In the genomic region with DNA sequence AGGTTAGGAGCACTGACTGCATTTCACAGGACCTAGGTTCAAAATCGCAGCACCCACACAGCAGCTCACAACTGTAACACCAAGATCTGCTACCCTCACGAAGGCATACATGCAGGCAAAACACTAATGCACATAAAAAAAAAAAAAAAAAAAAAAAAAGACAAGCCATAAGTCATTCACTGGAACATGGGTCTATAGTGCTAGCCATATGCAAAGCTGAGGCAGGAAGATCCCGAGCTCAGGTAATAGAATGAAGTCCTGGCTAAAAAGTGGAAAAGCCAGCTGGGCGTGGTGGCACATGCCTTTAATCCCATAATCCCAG, we compare ENCODE assay signal across 12 mouse cellular contexts. TPM values are rescaled to one million over a fixed set of nuclear protein-coding genes. Genes with fewer than 3 reads are reported as not detected.
A peak's percentile ranks its signal among the peaks of the same experiment; 100 is the strongest.
DNase-seq lines count a peak whose midpoint lies in the region; ATAC-seq and TF ChIP-seq lines count a peak whose summit lies in the region.
"Had no signal": no experiment of that assay in that cellular context is flagged by ENCODE, and none has a peak within 500 bp of the region (broad histone marks: within the 10 kb centered on the region; RNA-seq: fewer than 3 reads in every experiment).

No protein-coding gene starts in this region.

- no peaks in the 10 kb centered on the region for H3K9me3 ChIP-seq in heart, embryonic 12.5 days (replicated peaks)
- no peaks in the 10 kb centered on the region for H3K9me3 ChIP-seq in heart, embryonic 11.5 days (replicated peaks; ENCODE audit: control insufficient read depth, low read length)
- H3K9me3 ChIP-seq in liver, embryonic 12.5 days (replicated peaks): no peaks in the 10 kb centered on the region

- no peak for TF ChIP-seq CTCF in liver, adult 2 months (IDR thresholded peaks at IDR 0.05; ENCODE audit: low read depth, low read length)
- no peak for TF ChIP-seq CTCF in bone marrow macrophage, adult 2 months (IDR thresholded peaks at IDR 0.05; ENCODE audit: low read depth, low read length)

- TF ChIP-seq POLR2A in liver, adult 2 months (IDR thresholded peaks at IDR 0.05; ENCODE audit: extremely low read depth, insufficient read depth, low read length): no peak
- TF ChIP-seq POLR2A in bone marrow macrophage, adult 2 months (IDR thresholded peaks at IDR 0.05; ENCODE audit: borderline replicate concordance, low read depth, low read length): no peak

- H3K4me2 ChIP-seq in heart, embryonic 12.5 days: peak overlapping the region; percentile 86; the same call in 1 of the 2 replicates
- H3K4me2 ChIP-seq in heart, embryonic 11.5 days: no peak overlapping the region
- H3K4me2 ChIP-seq in liver, embryonic 12.5 days: peak overlapping the region; percentile 66; the same call in 1 of the 2 replicates

- peaks cover 42% of the 10 kb centered on the region for H3K4me1 ChIP-seq in heart, embryonic 12.5 days (replicated peaks)
- H3K4me1 ChIP-seq in heart, embryonic 11.5 days (ENCODE audit: control insufficient read depth, insufficient read depth, low read length): peaks cover 29% of the 10 kb centered on the region
- H3K4me1 ChIP-seq in liver, adult 2 months (ENCODE audit: control insufficient read depth, insufficient read depth, low read length): peaks cover 30% of the 10 kb centered on the region
- H3K4me1 ChIP-seq in bone marrow macrophage, adult 2 months (ENCODE audit: control insufficient read depth, insufficient read depth, low read length): peaks cover 29% of the 10 kb centered on the region
- peaks cover 84% of the 10 kb centered on the region for H3K4me1 ChIP-seq in liver, embryonic 12.5 days

- 0 out of 2 replicates have a peak overlapping the region, but pooled peaks have one; percentile 61 for H3K27ac ChIP-seq in heart, embryonic 12.5 days (ENCODE audit: poor library complexity, severe bottlenecking)
- no peak overlapping the region for H3K27ac ChIP-seq in heart, embryonic 11.5 days (ENCODE audit: low read depth, low read length)
- peak overlapping the region; percentile 80 for H3K27ac ChIP-seq in liver, adult 2 months (replicated peaks; ENCODE audit: insufficient read depth, low read depth, low read length)
- peak overlapping the region; percentile 96 for H3K27ac ChIP-seq in bone marrow macrophage, adult 2 months (ENCODE audit: insufficient read depth, low read depth, low read length)
- peak overlapping the region; percentile 89 for H3K27ac ChIP-seq in liver, embryonic 12.5 days

- ATAC-seq in heart, embryonic 12.5 days (ENCODE audit: insufficient number of reproducible peaks, low FRiP score): no peak
- ATAC-seq in heart, embryonic 11.5 days (replicated peaks; ENCODE audit: insufficient number of reproducible peaks, low FRiP score, low TSS enrichment): no peak
- ATAC-seq in liver, embryonic 12.5 days: no peak

- peaks cover 50% of the 10 kb centered on the region for H3K36me3 ChIP-seq in heart, embryonic 12.5 days
- H3K36me3 ChIP-seq in heart, embryonic 11.5 days (ENCODE audit: control insufficient read depth, insufficient read depth, low read length): peaks cover 14% of the 10 kb centered on the region
- H3K36me3 ChIP-seq in liver, adult 2 months (ENCODE audit: control insufficient read depth, insufficient read depth, low read length): peaks cover 20% of the 10 kb centered on the region
- H3K36me3 ChIP-seq in liver, embryonic 12.5 days: peaks cover 61% of the 10 kb centered on the region

- H3K79me2 ChIP-seq in liver, adult 2 months (ENCODE audit: control insufficient read depth, insufficient read depth, low read length): peaks cover 16% of the 10 kb centered on the region

- WGBS in heart, embryonic 12.5 days: 68% methylated on average over 4 of the region's 4 CpGs
- WGBS in heart, embryonic 11.5 days (ENCODE audit: insufficient replicate concordance): 77% methylated on average over 4 of the region's 4 CpGs
- 46% methylated on average over 4 of the region's 4 CpGs for WGBS in liver, adult 2 months
- WGBS in liver, embryonic 12.5 days (ENCODE audit: insufficient replicate concordance): 39% methylated on average over 4 of the region's 4 CpGs

- no peak overlapping the region for H3K4me3 ChIP-seq in heart, embryonic 12.5 days
- no peak overlapping the region for H3K4me3 ChIP-seq in heart, embryonic 11.5 days (ENCODE audit: low read depth, low read length)
- peak overlapping the region; percentile 5 for H3K4me3 ChIP-seq in liver, adult 2 months (ENCODE audit: insufficient read depth, low read depth, low read length)
- no peak overlapping the region for H3K4me3 ChIP-seq in bone marrow macrophage, adult 2 months (ENCODE audit: insufficient read depth, low read length)
- no peak overlapping the region for H3K4me3 ChIP-seq in liver, embryonic 12.5 days

- peak overlapping the region; percentile 68; the same call in 1 of the 2 replicates for H3K9ac ChIP-seq in heart, embryonic 12.5 days
- H3K9ac ChIP-seq in heart, embryonic 11.5 days (ENCODE audit: low read depth, low read length): no peak overlapping the region
- peak overlapping the region; percentile 62; the same call in 1 of the 2 replicates for H3K9ac ChIP-seq in liver, adult 2 months (ENCODE audit: low read depth, low read length)
- 0 out of 2 replicates have a peak overlapping the region, but pooled peaks have one; percentile 65 for H3K9ac ChIP-seq in liver, embryonic 12.5 days

- no peaks in the 10 kb centered on the region for H3K27me3 ChIP-seq in heart, embryonic 12.5 days (replicated peaks)
- no peaks in the 10 kb centered on the region for H3K27me3 ChIP-seq in heart, embryonic 11.5 days (ENCODE audit: control insufficient read depth, insufficient read depth, low read length)
- no peaks in the 10 kb centered on the region for H3K27me3 ChIP-seq in liver, adult 2 months (ENCODE audit: control insufficient read depth, insufficient read depth, low read length)
- H3K27me3 ChIP-seq in liver, embryonic 12.5 days (replicated peaks): 0 out of 2 replicates have a peak, but pooled peaks cover 11% of the 10 kb centered on the region

- DNase-seq in liver, adult 2 months (ENCODE audit: extremely low read depth, low read depth, low spot score): no peak
- DNase-seq in liver: no peak
- no peak for DNase-seq in kidney, postnatal 36 days
- no peak for DNase-seq in frontal cortex, postnatal 25 days (ENCODE audit: low spot score in 2 of 2)
- DNase-seq: adrenal gland, postnatal 36 days; cerebellum, adult 2 months had no signal

RNA-seq across cellular contexts. Expression of a gene that starts 0.8 kb away (rescaled TPM):
- polyA plus RNA-seq in heart, embryonic 12.5 days (2016; fragmentation: Nextera tagmentation; extraction: Ambion mirVana): 399 and 400 TPM in 2 replicates
- 357 and 371 TPM in 2 replicates for polyA plus RNA-seq in heart, embryonic 11.5 days (2014; fragmentation: Nextera tagmentation; extraction: Ambion mirVana)
- total RNA-seq in liver, adult 2 months (2014; rRNA removed): 23,407 and 25,019 TPM in 2 replicates
- polyA plus RNA-seq in liver, adult 2 months (2012; rRNA removed): 39,394 and 43,401 TPM in 2 replicates
- 16,287 and 16,533 TPM in 2 replicates for polyA plus RNA-seq in bone marrow macrophage, adult 2 months (2012; ENCODE audit: insufficient read depth, insufficient read length, missing spikeins)
- polyA plus RNA-seq in liver, embryonic 12.5 days (2016; fragmentation: Nextera tagmentation; extraction: Ambion mirVana): 1,254 and 1,289 TPM in 2 replicates

RNA-seq across cellular contexts. Expression of a gene that starts 7.3 kb away (rescaled TPM):
- polyA plus RNA-seq in heart, embryonic 12.5 days (2016; fragmentation: Nextera tagmentation; extraction: Ambion mirVana): 6.7 and 8.9 TPM in 2 replicates
- 6.9 and 10.8 TPM in 2 replicates for polyA plus RNA-seq in heart, embryonic 11.5 days (2014; fragmentation: Nextera tagmentation; extraction: Ambion mirVana)
- 7,017 and 7,765 TPM in 2 replicates for total RNA-seq in liver, adult 2 months (2014; rRNA removed)
- 5,801 and 8,240 TPM in 2 replicates for polyA plus RNA-seq in liver, adult 2 months (2012; rRNA removed)
- not detected in 2 replicates for polyA plus RNA-seq in bone marrow macrophage, adult 2 months (2012; ENCODE audit: insufficient read depth, insufficient read length, missing spikeins)
- polyA plus RNA-seq in liver, embryonic 12.5 days (2016; fragmentation: Nextera tagmentation; extraction: Ambion mirVana): 190 and 197 TPM in 2 replicates

RNA-seq across cellular contexts. Expression of a gene that starts 15.4 kb away (rescaled TPM):
- polyA plus RNA-seq in heart, embryonic 12.5 days (2016; fragmentation: Nextera tagmentation; extraction: Ambion mirVana): 160 and 166 TPM in 2 replicates
- 142 and 154 TPM in 2 replicates for polyA plus RNA-seq in heart, embryonic 11.5 days (2014; fragmentation: Nextera tagmentation; extraction: Ambion mirVana)
- total RNA-seq in liver, adult 2 months (2014; rRNA removed): 22.3 and 26.9 TPM in 2 replicates
- polyA plus RNA-seq in liver, adult 2 months (2012; rRNA removed): 48.7 and 56.2 TPM in 2 replicates
- polyA plus RNA-seq in bone marrow macrophage, adult 2 months (2012; ENCODE audit: insufficient read depth, insufficient read length, missing spikeins): 23.8 and 25.2 TPM in 2 replicates
- 188 and 207 TPM in 2 replicates for polyA plus RNA-seq in liver, embryonic 12.5 days (2016; fragmentation: Nextera tagmentation; extraction: Ambion mirVana)

RNA-seq across cellular contexts. Expression of a gene that starts 18.5 kb away (rescaled TPM):
- polyA plus RNA-seq in heart, embryonic 12.5 days (2016; fragmentation: Nextera tagmentation; extraction: Ambion mirVana): 0.41 TPM in 1 of 2 replicates, not detected in the other
- 0.34 TPM in 1 of 2 replicates, not detected in the other for polyA plus RNA-seq in heart, embryonic 11.5 days (2014; fragmentation: Nextera tagmentation; extraction: Ambion mirVana)
- 2,758 and 2,845 TPM in 2 replicates for total RNA-seq in liver, adult 2 months (2014; rRNA removed)
- 3,664 and 4,159 TPM in 2 replicates for polyA plus RNA-seq in liver, adult 2 months (2012; rRNA removed)
- polyA plus RNA-seq in bone marrow macrophage, adult 2 months (2012; ENCODE audit: insufficient read depth, insufficient read length, missing spikeins): not detected in 2 replicates
- polyA plus RNA-seq in liver, embryonic 12.5 days (2016; fragmentation: Nextera tagmentation; extraction: Ambion mirVana): 15.4 and 18.1 TPM in 2 replicates
- total RNA-seq: left cerebral cortex, postnatal 25 days had no signal
- polyA plus RNA-seq: cerebellum, adult 2 months; embryonic facial prominence, embryonic 11.5 days had no signal

RNA-seq across cellular contexts. Expression of a gene that starts 18.6 kb away (rescaled TPM):
- polyA plus RNA-seq in heart, embryonic 12.5 days (2016; fragmentation: Nextera tagmentation; extraction: Ambion mirVana): not detected in 2 replicates
- 1.2 TPM in 1 of 2 replicates, not detected in the other for polyA plus RNA-seq in heart, embryonic 11.5 days (2014; fragmentation: Nextera tagmentation; extraction: Ambion mirVana)
- 38.2 and 45.8 TPM in 2 replicates for total RNA-seq in liver, adult 2 months (2014; rRNA removed)
- 86.3 and 159 TPM in 2 replicates for polyA plus RNA-seq in liver, adult 2 months (2012; rRNA removed)
- polyA plus RNA-seq in bone marrow macrophage, adult 2 months (2012; ENCODE audit: insufficient read depth, insufficient read length, missing spikeins): not detected in 2 replicates
- 2.7 and 4.9 TPM in 2 replicates for polyA plus RNA-seq in liver, embryonic 12.5 days (2016; fragmentation: Nextera tagmentation; extraction: Ambion mirVana)
- total RNA-seq: left cerebral cortex, postnatal 25 days had no signal
- polyA plus RNA-seq: cerebellum, adult 2 months; embryonic facial prominence, embryonic 11.5 days had no signal

Comparison
In these comparisons a context has a peak if more than half of its experiments do, and no peak if none do; other contexts are left out.
1. RNA of a gene that starts 0.8 kb away (polyA plus RNA-seq): 39,394 to 43,401 TPM in liver, adult 2 months and 16,287 to 16,533 TPM in bone marrow macrophage, adult 2 months; 1,254 to 1,289 TPM in liver, embryonic 12.5 days, 399 to 400 TPM in heart, embryonic 12.5 days and 357 to 371 TPM in heart, embryonic 11.5 days; every median in the first group is over 10 times any median in the second.
2. RNA of a gene that starts 7.3 kb away (polyA plus RNA-seq): 5,801 to 8,240 TPM in liver, adult 2 months; 190 to 197 TPM in liver, embryonic 12.5 days, 6.9 to 10.8 TPM in heart, embryonic 11.5 days, 6.7 to 8.9 TPM in heart, embryonic 12.5 days and not detected in bone marrow macrophage, adult 2 months; every median in the first group is over 10 times any median in the second.